Mouse (Mus musculus) lung, postnatal 0 days (tissue): ENCODE data around the gene Emc1.

ENCODE experiments used
- CTCF ChIP-seq: IDR thresholded peaks from 2 replicates; pipeline ENCODE4 v1.5.1; 2016; ENCODE audit warnings: antibody characterized with exemption, mild to moderate bottlenecking
- EP300 ChIP-seq: IDR thresholded peaks from 2 replicates; pipeline ENCODE4 v1.6.1; 2016; ENCODE audit warnings: antibody characterized with exemption, mild to moderate bottlenecking, control low read depth

GRCm38 (mm10) chr4:139367336-139367735, 14.9 kb downstream of the Emc1 start:
- TF ChIP-seq CTCF = no peak
- TF ChIP-seq EP300 = no peak
